Mouse (Mus musculus): Measurements from ENCODE around the gene Kat2a. TPM values are rescaled to one million over a fixed set of nuclear protein-coding genes. Genes with fewer than 3 reads are reported as not detected.
"Not testable (repeated sequence)": the region's sequence is repeated elsewhere in the genome, so short reads cannot be mapped to it uniquely, and the experiment has no call there.

Gene Kat2a
- polyA plus RNA-seq, 1 experiment from 2014 or later = 44.1 TPM

DNA sequence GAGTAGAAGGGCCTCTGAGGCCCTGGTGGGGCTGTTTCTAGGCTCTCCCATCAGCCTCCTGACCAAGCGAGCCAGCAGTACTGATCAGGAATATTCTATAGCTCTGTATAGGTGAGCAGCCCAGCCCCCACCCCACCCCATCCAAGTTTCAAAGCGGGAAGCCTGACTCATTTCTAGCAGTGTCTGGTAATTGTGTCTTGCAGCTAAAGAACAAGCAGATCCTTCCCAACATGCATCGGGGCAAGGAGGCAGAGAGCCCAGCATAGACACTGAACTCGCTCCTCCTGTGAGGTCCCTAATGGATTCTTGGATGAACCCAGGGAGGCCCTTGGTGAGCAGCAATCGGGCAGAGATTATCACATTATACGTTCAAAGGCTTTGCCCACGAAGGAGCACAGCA lies 34.5 kb downstream of the Kat2a start:
- Histone ChIP-seq H3K4me2 (ENCODE audit: low read depth, low read length) (no peak overlapping the region), H3K4me3 (ENCODE audit: low read length) (no peak overlapping the region), H3K9ac (ENCODE audit: low read length) (no peak overlapping the region), H3K27ac (ENCODE audit: low read length) (no peak overlapping the region), H3K36me3 (ENCODE audit: control insufficient read depth, insufficient read depth, low read length) (no peaks in the 10 kb centered on the region), H3K4me1 (replicated peaks; ENCODE audit: control insufficient read depth, insufficient read depth, low read length) (no peaks in the 10 kb centered on the region), H3K9me3 (ENCODE audit: control insufficient read depth, low read length) (no peaks in the 10 kb centered on the region), H3K27me3 (ENCODE audit: control insufficient read depth, insufficient read depth, low read depth, low read length) (peaks cover 5% of the 10 kb centered on the region)
- WGBS = 45% methylated on average over 7 of the region's 7 CpGs
- no peak for ATAC-seq (ENCODE audit: low read depth)

DNA sequence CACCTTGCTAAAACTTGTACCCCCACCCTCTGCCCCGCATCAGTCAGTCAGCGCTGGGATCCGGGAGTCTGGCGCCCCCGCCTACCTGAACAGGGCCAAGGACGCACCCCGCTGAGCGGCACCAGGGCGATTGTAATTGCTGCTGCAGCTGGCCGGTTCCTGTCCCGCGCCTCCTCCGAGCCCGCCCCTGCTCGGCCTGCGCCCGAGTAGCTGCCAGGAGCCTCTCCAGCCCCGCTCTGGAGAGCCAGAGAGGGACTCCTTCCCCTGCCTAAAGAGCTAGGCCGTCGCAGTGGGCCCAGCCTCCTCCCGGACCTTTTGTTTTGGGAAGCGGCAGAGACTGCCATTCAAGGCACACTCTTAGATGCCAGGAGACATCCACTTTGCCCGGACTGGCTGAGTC lies 39.1 kb downstream of the Kat2a start:
- no peaks in the 10 kb centered on the region for H3K9me3 ChIP-seq (ENCODE audit: control insufficient read depth, low read length)
- no peak overlapping the region for H3K27ac ChIP-seq (ENCODE audit: low read length)
- no peaks in the 10 kb centered on the region for H3K4me1 ChIP-seq (replicated peaks; ENCODE audit: control insufficient read depth, insufficient read depth, low read length)
- peaks cover 9% of the 10 kb centered on the region for H3K27me3 ChIP-seq (ENCODE audit: control insufficient read depth, insufficient read depth, low read depth, low read length)
- ATAC-seq (ENCODE audit: low read depth) = peak; percentile 66; the same call in 1 of the 2 replicates
- 2% methylated on average over 23 of the region's 23 CpGs for WGBS
- H3K36me3 ChIP-seq (ENCODE audit: control insufficient read depth, insufficient read depth, low read length) = no peaks in the 10 kb centered on the region
- no peak overlapping the region; the same call in 1 of the 2 replicates for H3K4me3 ChIP-seq (ENCODE audit: low read length)
- peak overlapping the region; percentile 50 for H3K9ac ChIP-seq (ENCODE audit: low read length)
- 0 out of 2 replicates have a peak overlapping the region, but pooled peaks have one; percentile 1 for H3K4me2 ChIP-seq (ENCODE audit: low read depth, low read length)

DNA sequence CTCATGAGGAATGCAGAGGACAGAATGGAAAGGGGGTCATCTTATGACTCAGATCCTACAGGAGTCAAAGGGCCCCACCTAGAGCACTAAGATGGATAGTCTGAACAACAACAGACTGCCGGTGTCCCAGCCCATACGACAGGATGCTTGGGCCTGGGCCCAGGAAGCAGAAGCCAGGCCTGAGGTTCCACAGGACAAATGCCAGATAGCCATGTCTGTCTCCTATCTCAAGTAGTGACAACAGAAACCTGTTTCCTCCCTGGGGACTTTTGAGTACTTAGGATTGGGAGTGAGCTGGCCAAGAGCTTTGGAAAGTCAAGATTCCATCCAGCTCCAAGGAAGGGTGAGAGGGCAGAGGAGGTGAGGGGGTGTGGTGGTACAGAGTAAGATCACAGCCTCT lies 40.3 kb downstream of the Kat2a start:
- Histone ChIP-seq H3K9me3 (ENCODE audit: control insufficient read depth, low read length) (no peaks in the 10 kb centered on the region), H3K4me1 (replicated peaks; ENCODE audit: control insufficient read depth, insufficient read depth, low read length) (no peaks in the 10 kb centered on the region), H3K27me3 (ENCODE audit: control insufficient read depth, insufficient read depth, low read depth, low read length) (peaks cover 9% of the 10 kb centered on the region), H3K36me3 (ENCODE audit: control insufficient read depth, insufficient read depth, low read length) (no peaks in the 10 kb centered on the region), H3K4me3 (ENCODE audit: low read length) (no peak overlapping the region), H3K9ac (ENCODE audit: low read length) (no peak overlapping the region), H3K4me2 (ENCODE audit: low read depth, low read length) (no peak overlapping the region), H3K27ac (ENCODE audit: low read length) (no peak overlapping the region)
- WGBS = 51% methylated on average over 2 of the region's 2 CpGs
- ATAC-seq (ENCODE audit: low read depth) = no peak

DNA sequence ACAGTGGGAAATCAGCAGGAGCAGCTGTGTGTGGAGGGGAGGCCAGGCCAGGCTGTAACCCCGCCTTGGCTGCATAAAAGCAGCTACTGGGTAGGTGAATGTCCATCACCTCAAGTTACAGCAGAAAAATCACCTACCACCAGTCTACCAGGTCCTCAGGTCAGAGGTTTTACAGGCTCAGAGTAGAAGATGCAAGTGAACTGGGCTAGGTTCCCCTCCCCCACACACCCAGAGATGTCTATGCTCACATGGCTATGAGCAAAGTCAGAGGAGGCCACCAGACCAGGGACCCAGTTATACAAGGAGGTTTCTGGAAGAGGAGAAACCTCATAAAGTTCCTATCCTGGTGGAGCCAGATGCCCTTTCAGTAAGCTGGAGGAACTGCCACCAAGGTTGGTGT lies 41.2 kb downstream of the Kat2a start:
- Histone ChIP-seq H3K27me3 (ENCODE audit: control insufficient read depth, insufficient read depth, low read depth, low read length) (peaks cover 9% of the 10 kb centered on the region), H3K4me2 (ENCODE audit: low read depth, low read length) (no peak overlapping the region), H3K36me3 (ENCODE audit: control insufficient read depth, insufficient read depth, low read length) (no peaks in the 10 kb centered on the region), H3K4me1 (replicated peaks; ENCODE audit: control insufficient read depth, insufficient read depth, low read length) (no peaks in the 10 kb centered on the region), H3K9me3 (ENCODE audit: control insufficient read depth, low read length) (no peaks in the 10 kb centered on the region), H3K9ac (ENCODE audit: low read length) (no peak overlapping the region), H3K4me3 (ENCODE audit: low read length) (no peak overlapping the region), H3K27ac (ENCODE audit: low read length) (no peak overlapping the region)
- 44% methylated on average over 1 of the region's 1 CpGs for WGBS
- no peak for ATAC-seq (ENCODE audit: low read depth)

DNA sequence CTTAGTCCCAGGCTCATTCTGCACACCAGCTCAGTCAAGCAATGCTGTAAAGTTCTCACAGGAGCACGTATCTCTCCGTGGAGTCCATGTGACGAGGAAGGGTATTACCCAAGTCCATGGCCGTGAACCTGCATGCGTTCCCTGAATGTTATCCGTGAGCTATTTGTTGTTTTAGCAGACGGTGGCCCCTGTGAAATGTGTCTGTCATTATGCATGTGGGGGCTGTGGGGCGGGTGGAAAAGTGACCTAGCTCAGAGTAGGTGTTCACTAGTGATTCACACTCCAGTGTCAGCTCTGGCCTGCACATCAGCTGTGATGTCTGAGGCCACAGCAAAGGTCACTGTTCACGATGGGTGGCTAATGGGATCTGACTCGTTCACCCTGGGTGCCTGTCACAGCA lies 52.5 kb downstream of the Kat2a start:
- Histone ChIP-seq H3K4me2 (ENCODE audit: low read depth, low read length) (no peak overlapping the region), H3K9me3 (ENCODE audit: control insufficient read depth, low read length) (no peaks in the 10 kb centered on the region), H3K27me3 (ENCODE audit: control insufficient read depth, insufficient read depth, low read depth, low read length) (no peaks in the 10 kb centered on the region), H3K4me3 (ENCODE audit: low read length) (no peak overlapping the region), H3K36me3 (ENCODE audit: control insufficient read depth, insufficient read depth, low read length) (no peaks in the 10 kb centered on the region), H3K9ac (ENCODE audit: low read length) (no peak overlapping the region), H3K4me1 (replicated peaks; ENCODE audit: control insufficient read depth, insufficient read depth, low read length) (no peaks in the 10 kb centered on the region; the same call in 1 of the 2 replicates), H3K27ac (ENCODE audit: low read length) (no peak overlapping the region)
- ATAC-seq (ENCODE audit: low read depth) = no peak
- 53% methylated on average over 10 of the region's 10 CpGs for WGBS

DNA sequence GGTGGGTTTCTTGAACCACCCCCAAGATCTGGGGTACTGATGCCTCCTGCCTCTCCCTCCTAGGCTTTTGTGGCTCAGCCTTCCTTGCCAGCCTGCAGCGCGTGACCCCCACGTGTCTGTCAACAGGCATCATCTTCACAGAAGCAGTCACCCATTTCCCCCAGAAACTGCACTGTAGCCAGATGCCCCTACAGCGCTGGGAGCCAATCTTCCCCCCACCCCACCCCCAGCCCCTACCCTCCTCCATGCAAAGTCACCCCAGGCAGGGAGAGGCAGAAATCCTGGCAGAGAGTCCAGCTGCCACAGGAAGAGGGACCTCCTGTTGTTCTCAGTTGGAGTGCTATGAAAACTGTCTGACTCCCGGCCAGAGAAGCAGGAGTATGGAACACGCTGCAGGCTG lies 55.8 kb downstream of the Kat2a start:
- Histone ChIP-seq H3K9ac (ENCODE audit: low read length) (no peak overlapping the region; the same call in 1 of the 2 replicates), H3K4me2 (ENCODE audit: low read depth, low read length) (no peak overlapping the region), H3K9me3 (ENCODE audit: control insufficient read depth, low read length) (no peaks in the 10 kb centered on the region), H3K4me3 (ENCODE audit: low read length) (no peak overlapping the region), H3K36me3 (ENCODE audit: control insufficient read depth, insufficient read depth, low read length) (no peaks in the 10 kb centered on the region), H3K27ac (ENCODE audit: low read length) (no peak overlapping the region), H3K27me3 (ENCODE audit: control insufficient read depth, insufficient read depth, low read depth, low read length) (no peaks in the 10 kb centered on the region), H3K4me1 (replicated peaks; ENCODE audit: control insufficient read depth, insufficient read depth, low read length) (no peaks in the 10 kb centered on the region; the same call in 1 of the 2 replicates)
- WGBS = 7% methylated on average over 6 of the region's 6 CpGs
- peak; percentile 62 for ATAC-seq (ENCODE audit: low read depth)

DNA sequence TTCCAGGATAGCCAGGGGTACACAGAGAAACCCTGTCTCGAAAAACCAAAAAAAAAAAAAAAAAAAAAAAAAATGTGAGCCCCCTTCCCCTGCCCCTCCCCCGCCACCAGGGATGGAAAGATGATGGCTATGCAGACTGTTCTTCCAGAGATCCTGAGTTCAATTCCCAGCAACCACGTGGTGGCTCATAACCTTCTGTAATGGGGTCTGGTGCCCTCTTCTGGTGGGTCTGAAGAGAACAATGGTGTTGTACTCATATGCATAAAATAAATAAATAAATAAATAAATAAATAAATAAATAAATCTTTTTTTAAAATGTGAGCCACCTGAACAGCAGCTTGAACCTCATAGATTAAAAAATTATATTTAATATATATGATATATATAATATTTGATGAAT lies 56.7 kb downstream of the Kat2a start:
- not testable (repeated sequence) for H3K27ac ChIP-seq (ENCODE audit: low read length); ATAC-seq (ENCODE audit: low read depth); H3K27me3 ChIP-seq (ENCODE audit: control insufficient read depth, insufficient read depth, low read depth, low read length); H3K4me2 ChIP-seq (ENCODE audit: low read depth, low read length); H3K4me1 ChIP-seq (replicated peaks; ENCODE audit: control insufficient read depth, insufficient read depth, low read length); H3K9ac ChIP-seq (ENCODE audit: low read length); H3K36me3 ChIP-seq (ENCODE audit: control insufficient read depth, insufficient read depth, low read length); H3K4me3 ChIP-seq (ENCODE audit: low read length); H3K9me3 ChIP-seq (ENCODE audit: control insufficient read depth, low read length)
- WGBS = 58% methylated on average over 2 of the region's 3 CpGs

Other genes with a start within 250 kb of the Kat2a start
- 8.3 and 8.4 TPM in 2 replicates for gene Klhl11, start 239.7 kb downstream of the Kat2a start, polyA plus RNA-seq (2015; fragmentation: Nextera tagmentation; extraction: Ambion mirVana)
- gene Acly, start 184.5 kb downstream of the Kat2a start, polyA plus RNA-seq (2015; fragmentation: Nextera tagmentation; extraction: Ambion mirVana) = 150 and 155 TPM in 2 replicates
- gene Ttc25, start 166.9 kb downstream of the Kat2a start, polyA plus RNA-seq (2015; fragmentation: Nextera tagmentation; extraction: Ambion mirVana) = 4.0 and 4.5 TPM in 2 replicates
- 35.2 and 35.5 TPM in 2 replicates for gene Cnp, start 137.6 kb downstream of the Kat2a start, polyA plus RNA-seq (2015; fragmentation: Nextera tagmentation; extraction: Ambion mirVana)
- gene Nkiras2, start 93.2 kb downstream of the Kat2a start, polyA plus RNA-seq (2015; fragmentation: Nextera tagmentation; extraction: Ambion mirVana) = 58.3 and 58.6 TPM in 2 replicates
- gene Dnajc7, start 92.3 kb downstream of the Kat2a start, polyA plus RNA-seq (2015; fragmentation: Nextera tagmentation; extraction: Ambion mirVana) = 212 and 230 TPM in 2 replicates
- gene Zfp385c, start 20.0 kb downstream of the Kat2a start, polyA plus RNA-seq (2015; fragmentation: Nextera tagmentation; extraction: Ambion mirVana) = 0.26 TPM in 1 of 2 replicates, not detected in the other
- 2.9 and 3.5 TPM in 2 replicates for gene Dhx58, start 8.2 kb downstream of the Kat2a start, polyA plus RNA-seq (2015; fragmentation: Nextera tagmentation; extraction: Ambion mirVana)
- not detected in 2 replicates for gene Hspb9, start 1.4 kb upstream of the Kat2a start, polyA plus RNA-seq (2015; fragmentation: Nextera tagmentation; extraction: Ambion mirVana)
- 34.3 and 39.8 TPM in 2 replicates for gene Rab5c, start 25.8 kb upstream of the Kat2a start, polyA plus RNA-seq (2015; fragmentation: Nextera tagmentation; extraction: Ambion mirVana)
- gene Kcnh4, start 47.5 kb upstream of the Kat2a start, polyA plus RNA-seq (2015; fragmentation: Nextera tagmentation; extraction: Ambion mirVana) = not detected in 2 replicates
- not detected in 2 replicates for gene Hcrt, start 50.5 kb upstream of the Kat2a start, polyA plus RNA-seq (2015; fragmentation: Nextera tagmentation; extraction: Ambion mirVana)
- 6.2 and 6.8 TPM in 2 replicates for gene Ghdc, start 58.5 kb upstream of the Kat2a start, polyA plus RNA-seq (2015; fragmentation: Nextera tagmentation; extraction: Ambion mirVana)
- gene Stat5b, start 138.3 kb upstream of the Kat2a start, polyA plus RNA-seq (2015; fragmentation: Nextera tagmentation; extraction: Ambion mirVana) = 27.2 and 28.4 TPM in 2 replicates
- 11.0 and 11.3 TPM in 2 replicates for gene Stat5a, start 146.9 kb upstream of the Kat2a start, polyA plus RNA-seq (2015; fragmentation: Nextera tagmentation; extraction: Ambion mirVana)
- 58.5 and 63.7 TPM in 2 replicates for gene Stat3, start 227.1 kb upstream of the Kat2a start, polyA plus RNA-seq (2015; fragmentation: Nextera tagmentation; extraction: Ambion mirVana)

All from lung, embryonic 16.5 days (tissue).